Mouse (Mus musculus) heart, embryonic 16.5 days (tissue): ENCODE results near the gene Wdtc1. TPM values are rescaled to one million over a fixed set of nuclear protein-coding genes. Genes with fewer than 3 reads are reported as not detected.
A peak's percentile ranks its signal among the peaks of the same experiment; 100 is the strongest.

ENCODE experiments used
- ATAC-seq: fragments of 200-750 bp; cut with Nextera tagmentation; replicated peaks from 2 replicates; pipeline ENCODE4 v1.8.0; 2017; ENCODE audit warnings: moderate number of reproducible peaks; ENCODE audit not compliant: insufficient read depth, low FRiP score; ENCODE audit errors: extremely low read depth
- H3K27ac ChIP-seq: fragments of 300-500 bp; sonication (generic); 2 replicates; pipeline ENCODE4 v1.5.1; 2014; ENCODE audit warnings: mild to moderate bottlenecking, low read length, control low read depth, moderate library complexity
- H3K27me3 ChIP-seq: fragments of 300-500 bp; sonication (generic); 2 replicates; pipeline ENCODE4 v1.6.1; 2014; ENCODE audit warnings: low read length, mixed read lengths; ENCODE audit not compliant: control insufficient read depth, insufficient read depth
- H3K36me3 ChIP-seq: fragments of 300-500 bp; sonication (generic); 2 replicates; pipeline ENCODE4 v1.6.1; 2014; ENCODE audit not compliant: control insufficient read depth, insufficient read depth
- H3K4me1 ChIP-seq: fragments of 300-500 bp; sonication (generic); 2 replicates; pipeline ENCODE4 v1.6.1; 2014; ENCODE audit warnings: low read length, mixed read lengths; ENCODE audit not compliant: control insufficient read depth, insufficient read depth
- H3K4me2 ChIP-seq: fragments of 300-500 bp; sonication (generic); 2 replicates; pipeline ENCODE4 v1.6.1; 2014; ENCODE audit warnings: low read depth, mild to moderate bottlenecking, control low read depth, low read length
- H3K4me3 ChIP-seq: fragments of 300-500 bp; sonication (generic); 2 replicates; pipeline ENCODE4 v1.5.1; 2014; ENCODE audit warnings: mild to moderate bottlenecking, control low read depth, low read length
- H3K9ac ChIP-seq: fragments of 300-500 bp; sonication (generic); 2 replicates; pipeline ENCODE4 v1.6.1; 2014; ENCODE audit warnings: low read length, control low read depth
- H3K9me3 ChIP-seq: fragments of 300-500 bp; sonication (generic); replicated peaks from 2 replicates; pipeline ENCODE4 v1.6.1; 2016; ENCODE audit warnings: low read length; ENCODE audit not compliant: control insufficient read depth
- WGBS: fragments of 180-500 bp; shearing (Covaris S2); extraction: QIAGEN DNeasy Blood & Tissue Kit; methylation state at CpG from one replicate; pipeline ENCODE4 v1.1.7; 2014; 5-methylcytosine and 5-hydroxymethylcytosine counted together
- polyA plus RNA-seq: library from polyadenylated mRNA; unstranded; fragments of >200 nt; fragmentation: Nextera tagmentation; extraction: Ambion mirVana; gene quantifications from 2 replicates; pipeline ENCODE4 v1.2.1, GENCODE M21; 2015

Gene Wdtc1
- polyA plus RNA-seq, 1 experiment from 2014 or later = 13.7 TPM

DNA sequence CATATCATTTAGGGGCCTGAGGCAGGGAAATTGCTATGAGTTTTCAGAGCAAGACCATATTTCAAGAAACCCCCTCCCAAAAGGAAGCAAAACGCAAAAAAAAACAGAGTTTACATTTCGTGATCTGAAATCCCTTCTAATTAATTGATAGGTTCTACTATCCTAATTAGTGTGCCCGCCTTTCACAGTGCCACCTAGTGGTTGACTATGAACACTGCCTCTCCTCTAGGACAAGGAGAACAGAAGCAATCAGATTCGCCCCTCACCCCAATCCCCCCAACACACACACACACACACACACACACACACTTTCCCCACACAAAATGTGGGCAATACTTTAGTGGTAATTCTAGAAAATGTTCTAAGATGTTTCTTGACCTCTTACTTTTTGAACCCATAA is 9.2 kb downstream of the Wdtc1 start:
- Histone ChIP-seq H3K4me3 (no peak overlapping the region), H3K9me3 (0 out of 2 replicates have a peak, but pooled peaks cover 2% of the 10 kb centered on the region), H3K27ac (no peak overlapping the region), H3K36me3 (no peaks in the 10 kb centered on the region), H3K4me1 (no peaks in the 10 kb centered on the region), H3K9ac (no peak overlapping the region), H3K27me3 (peaks cover 2% of the 10 kb centered on the region; the same call in 1 of the 2 replicates), H3K4me2 (no peak overlapping the region)
- no peak for ATAC-seq
- 5% methylated on average over 4 of the region's 4 CpGs for WGBS

DNA sequence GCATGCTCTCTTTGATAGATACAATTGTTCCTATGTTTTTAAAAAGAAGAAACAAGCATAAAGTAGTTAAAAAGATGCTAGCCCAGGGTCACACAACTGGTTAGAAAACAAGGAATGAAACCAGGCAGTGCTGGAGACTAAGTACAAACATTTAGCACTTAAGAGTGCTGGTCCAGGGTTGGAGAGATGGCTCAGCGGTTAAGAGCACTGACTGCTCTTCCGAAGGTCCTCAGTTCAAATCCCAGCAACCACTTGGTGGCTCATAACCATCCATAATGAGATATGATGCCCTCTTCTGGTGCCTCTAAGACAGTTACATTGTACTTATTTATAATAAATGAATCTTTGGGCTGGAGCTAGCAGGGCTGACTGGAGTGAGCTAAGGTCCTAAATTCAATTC is 13.1 kb downstream of the Wdtc1 start:
- no peak for ATAC-seq
- no peaks in the 10 kb centered on the region for H3K36me3 ChIP-seq
- H3K27me3 ChIP-seq = peaks cover 2% of the 10 kb centered on the region; the same call in 1 of the 2 replicates
- no peak overlapping the region for H3K4me2 ChIP-seq
- H3K4me1 ChIP-seq = peaks cover 8% of the 10 kb centered on the region; the same call in 1 of the 2 replicates
- no peak overlapping the region for H3K9ac ChIP-seq
- WGBS = 80% methylated on average over 2 of the region's 2 CpGs
- H3K9me3 ChIP-seq = no peaks in the 10 kb centered on the region
- no peak overlapping the region for H3K27ac ChIP-seq
- H3K4me3 ChIP-seq = no peak overlapping the region

DNA sequence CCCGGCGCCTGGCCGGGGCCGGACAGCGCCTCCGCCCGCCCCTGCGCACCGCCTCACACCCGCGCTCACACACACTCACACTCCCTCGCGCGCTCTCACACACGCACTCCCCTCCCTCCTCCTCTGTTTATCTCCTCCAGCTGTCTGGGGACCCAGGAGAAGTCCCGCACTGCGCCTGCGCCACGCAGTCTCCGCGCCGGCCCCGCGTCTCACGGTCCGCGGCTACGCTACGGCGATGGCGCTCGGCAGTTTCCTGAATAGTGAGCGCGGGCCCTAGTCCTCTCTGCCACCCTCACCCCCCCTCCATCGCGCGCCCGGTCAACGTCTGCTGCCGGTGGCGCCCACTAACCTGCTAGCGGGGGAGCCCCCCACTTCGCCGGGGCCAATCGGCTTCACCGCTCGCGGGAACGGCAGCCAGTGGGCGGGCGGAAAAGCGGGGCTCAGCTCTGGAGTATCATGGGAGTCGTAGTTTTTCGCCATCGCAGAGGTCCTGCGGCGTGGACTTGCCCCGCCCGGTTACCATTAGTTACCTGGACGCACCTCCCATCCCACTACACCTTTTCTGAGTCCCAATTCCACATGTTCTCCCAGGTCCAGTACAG is 14.0 kb downstream of the Wdtc1 start:
- H3K9ac ChIP-seq = peak overlapping the region; percentile 94
- peak overlapping the region; percentile 88 for H3K4me2 ChIP-seq
- WGBS = under 1% methylated on average over 58 of the region's 60 CpGs
- H3K9me3 ChIP-seq = no peaks in the 10 kb centered on the region
- peaks cover 2% of the 10 kb centered on the region; the same call in 1 of the 2 replicates for H3K27me3 ChIP-seq
- ATAC-seq = peak; percentile 95
- H3K4me1 ChIP-seq = peaks cover 8% of the 10 kb centered on the region; the same call in 1 of the 2 replicates
- peak overlapping the region; percentile 95 for H3K4me3 ChIP-seq
- no peaks in the 10 kb centered on the region for H3K36me3 ChIP-seq
- peak overlapping the region; percentile 77 for H3K27ac ChIP-seq

DNA sequence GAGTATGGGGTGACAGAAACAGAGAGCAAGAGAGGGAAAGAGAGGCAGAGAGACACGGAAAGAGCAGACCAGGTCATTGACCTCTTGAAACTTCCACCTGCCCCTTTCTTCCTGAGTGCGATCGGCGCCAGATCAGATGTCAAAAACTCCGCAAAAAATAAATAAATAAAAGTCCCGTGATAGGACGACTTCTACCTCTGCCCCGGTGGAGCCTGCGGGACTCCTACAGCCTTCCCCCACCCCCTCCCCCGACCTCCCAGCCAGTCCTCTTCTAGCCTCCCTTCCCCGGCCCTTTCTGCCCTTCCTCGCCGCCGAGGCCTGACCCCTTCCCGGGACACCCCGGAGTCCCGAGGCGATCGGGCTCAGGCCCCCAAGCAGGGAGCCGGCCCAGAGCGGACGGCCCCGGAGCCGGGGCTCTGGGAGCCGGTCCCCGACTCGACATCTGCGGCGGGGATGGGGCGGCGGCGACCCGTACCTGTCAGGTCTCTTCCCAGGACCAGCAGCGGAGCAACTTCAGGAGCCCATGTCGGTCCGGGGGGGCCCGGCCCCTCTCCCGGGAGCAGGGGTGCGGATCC is 14.7 kb downstream of the Wdtc1 start:
- H3K4me1 ChIP-seq = peaks cover 8% of the 10 kb centered on the region; the same call in 1 of the 2 replicates
- peak overlapping the region; percentile 95 for H3K4me3 ChIP-seq
- H3K9me3 ChIP-seq = no peaks in the 10 kb centered on the region
- H3K27ac ChIP-seq = peak overlapping the region; percentile 77
- no peak; the same call in none of the 2 replicates for ATAC-seq
- under 1% methylated on average over 37 of the region's 39 CpGs for WGBS
- H3K4me2 ChIP-seq = peak overlapping the region; percentile 88
- no peaks in the 10 kb centered on the region for H3K36me3 ChIP-seq
- peak overlapping the region; percentile 94 for H3K9ac ChIP-seq
- peaks cover 2% of the 10 kb centered on the region; the same call in 1 of the 2 replicates for H3K27me3 ChIP-seq

DNA sequence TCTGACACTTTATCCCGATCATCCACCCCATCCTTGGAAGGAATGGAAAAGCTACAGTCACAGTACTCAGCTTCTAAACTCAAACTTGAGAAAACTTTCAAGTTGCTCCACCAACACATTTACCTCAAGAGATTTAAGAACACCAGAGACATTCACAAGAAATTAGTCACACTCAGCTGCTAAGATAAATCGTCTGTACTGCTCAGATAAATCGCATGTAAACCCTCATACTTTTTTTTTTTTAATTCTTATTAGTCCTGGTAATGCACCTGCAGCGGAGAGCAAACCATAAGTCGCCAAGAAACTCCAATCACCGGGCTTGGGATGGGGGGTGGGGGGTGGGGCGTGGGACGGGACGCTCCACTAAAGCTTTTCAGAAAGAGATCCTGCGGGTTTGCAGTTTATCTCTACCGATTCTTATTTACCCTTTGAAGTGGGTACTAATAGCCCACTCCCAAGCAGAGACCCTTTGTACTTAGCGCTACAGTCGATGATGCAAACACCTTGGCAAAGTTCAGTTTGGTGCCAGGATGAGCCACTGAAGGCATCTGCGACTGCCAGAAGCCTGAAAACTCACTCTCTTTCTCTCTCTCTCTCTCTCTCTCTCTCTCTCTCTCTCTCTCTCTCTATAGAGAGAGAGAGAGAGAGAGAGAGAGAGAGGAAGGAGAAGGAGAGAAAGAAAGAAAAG is 15.3 kb downstream of the Wdtc1 start:
- ATAC-seq = no peak
- WGBS = 11% methylated on average over 14 of the region's 14 CpGs

DNA sequence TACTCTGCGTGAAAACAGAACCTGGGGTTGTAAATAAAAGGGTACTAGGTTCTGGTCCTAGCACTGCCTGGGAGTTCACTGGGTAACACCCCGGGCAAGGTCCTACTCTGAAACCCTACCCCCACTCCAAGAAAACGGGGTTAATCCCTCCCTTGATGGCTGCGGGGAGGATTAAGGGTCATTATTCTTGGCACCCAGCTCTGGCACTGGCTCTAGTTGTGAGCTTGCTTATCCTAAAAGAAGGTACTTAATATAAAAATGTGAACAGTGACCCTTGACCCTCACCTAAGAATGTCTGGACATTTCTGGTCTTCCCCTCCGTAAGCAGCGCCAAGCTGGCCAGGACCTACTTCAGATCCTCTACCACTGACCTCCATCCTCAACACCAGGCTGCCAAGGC is 20.0 kb downstream of the Wdtc1 start:
- Histone ChIP-seq H3K9me3 (no peaks in the 10 kb centered on the region), H3K27ac (no peak overlapping the region), H3K36me3 (no peaks in the 10 kb centered on the region), H3K27me3 (no peaks in the 10 kb centered on the region), H3K4me3 (no peak overlapping the region), H3K9ac (no peak overlapping the region), H3K4me2 (no peak overlapping the region), H3K4me1 (peaks cover 8% of the 10 kb centered on the region; the same call in 1 of the 2 replicates)
- WGBS = 78% methylated on average over 6 of the region's 6 CpGs
- no peak; the same call in 1 of the 2 replicates for ATAC-seq

More for the DNA sequence above, 15.3 kb downstream of the Wdtc1 start:
- peak overlapping the region; percentile 88 for H3K4me2 ChIP-seq
- H3K36me3 ChIP-seq = no peaks in the 10 kb centered on the region
- H3K9ac ChIP-seq = peak overlapping the region; percentile 94
- H3K9me3 ChIP-seq = no peaks in the 10 kb centered on the region
- H3K27ac ChIP-seq = no peak overlapping the region; the same call in 1 of the 2 replicates
- H3K27me3 ChIP-seq = peaks cover 2% of the 10 kb centered on the region; the same call in 1 of the 2 replicates
- peak overlapping the region; percentile 95 for H3K4me3 ChIP-seq
- H3K4me1 ChIP-seq = peaks cover 8% of the 10 kb centered on the region; the same call in 1 of the 2 replicates

DNA sequence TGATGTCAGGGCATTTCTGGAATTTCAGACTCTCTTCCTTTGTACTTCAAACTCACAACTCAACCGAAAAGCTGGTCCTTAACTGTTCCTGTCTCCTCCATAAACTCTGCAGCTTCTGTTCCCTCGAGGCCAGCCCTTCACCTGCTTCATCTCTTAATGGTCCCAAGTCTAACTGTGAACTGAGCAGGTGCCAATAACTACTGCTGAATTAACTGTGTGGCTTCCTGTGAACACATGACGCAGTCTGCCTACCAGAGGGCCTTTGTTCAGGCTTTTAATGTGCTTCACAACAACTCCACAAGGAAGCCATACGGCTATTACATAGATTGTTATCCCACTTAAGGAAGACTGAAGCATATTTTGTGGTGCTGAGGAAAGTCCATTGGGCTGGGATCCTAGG is 23.0 kb downstream of the Wdtc1 start:
- H3K9me3 ChIP-seq = no peaks in the 10 kb centered on the region
- H3K4me3 ChIP-seq = no peak overlapping the region
- H3K36me3 ChIP-seq = no peaks in the 10 kb centered on the region
- H3K9ac ChIP-seq = no peak overlapping the region
- H3K4me2 ChIP-seq = no peak overlapping the region
- peaks cover 3% of the 10 kb centered on the region; the same call in 1 of the 2 replicates for H3K4me1 ChIP-seq
- WGBS = 79% methylated on average over 4 of the region's 4 CpGs
- no peak overlapping the region for H3K27ac ChIP-seq
- H3K27me3 ChIP-seq = no peaks in the 10 kb centered on the region
- no peak for ATAC-seq

DNA sequence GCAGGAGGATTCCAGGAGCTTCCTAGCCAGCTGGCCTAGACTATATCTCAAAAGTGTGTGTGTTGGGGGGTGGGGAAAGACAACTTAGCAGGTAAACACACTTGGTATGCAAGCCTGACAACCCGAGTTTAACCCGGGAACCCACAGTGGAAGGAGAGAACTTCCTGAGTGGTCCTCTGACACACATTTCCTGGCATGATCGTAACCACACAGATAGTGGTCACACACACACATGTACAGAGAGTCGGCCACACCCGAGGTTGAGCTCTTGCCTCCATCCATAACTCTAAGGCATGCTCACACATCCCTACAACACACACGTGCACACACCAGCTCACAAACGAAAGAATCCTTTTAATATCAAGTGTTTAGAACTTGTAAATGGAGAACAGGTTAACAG is 25.2 kb downstream of the Wdtc1 start:
- Histone ChIP-seq H3K36me3 (no peaks in the 10 kb centered on the region), H3K27ac (no peak overlapping the region), H3K9ac (no peak overlapping the region), H3K4me3 (no peak overlapping the region), H3K4me1 (peaks cover 3% of the 10 kb centered on the region; the same call in 1 of the 2 replicates), H3K9me3 (no peaks in the 10 kb centered on the region), H3K4me2 (no peak overlapping the region), H3K27me3 (no peaks in the 10 kb centered on the region)
- WGBS = 53% methylated on average over 7 of the region's 7 CpGs
- ATAC-seq = no peak

DNA sequence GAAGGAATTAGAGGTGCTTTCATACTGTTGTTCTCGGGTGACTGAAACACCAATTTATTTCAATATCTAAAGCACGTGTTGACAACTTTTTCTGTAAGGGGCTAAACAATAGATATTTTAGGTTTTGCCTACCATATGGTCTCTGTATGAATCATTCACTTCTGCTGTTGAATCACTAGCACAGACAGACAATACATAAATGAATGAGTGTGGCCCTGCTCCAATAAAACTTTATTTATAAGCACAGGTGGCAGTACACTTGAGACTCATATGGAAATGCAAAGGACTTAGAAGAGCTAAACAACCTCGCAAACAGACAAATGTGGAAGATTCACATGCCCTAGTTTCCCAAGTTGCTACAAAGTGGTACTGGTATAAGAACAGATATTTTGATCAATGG is 33.6 kb downstream of the Wdtc1 start:
- Histone ChIP-seq H3K9ac (no peak overlapping the region), H3K27me3 (no peaks in the 10 kb centered on the region), H3K36me3 (peaks cover 3% of the 10 kb centered on the region), H3K4me1 (no peaks in the 10 kb centered on the region), H3K4me2 (no peak overlapping the region), H3K4me3 (no peak overlapping the region), H3K27ac (no peak overlapping the region), H3K9me3 (no peaks in the 10 kb centered on the region)
- 88% methylated on average over 3 of the region's 3 CpGs for WGBS
- no peak for ATAC-seq
